Mouse (Mus musculus): ENCODE data around the gene 1700049E17Rik2. TPM values are rescaled to one million over a fixed set of nuclear protein-coding genes. Genes with fewer than 3 reads are reported as not detected.
"Not testable (repeated sequence)": the region's sequence is repeated elsewhere in the genome, so short reads cannot be mapped to it uniquely, and the experiment has no call there.

The 1700049E17Rik2 gene
- polyA plus RNA-seq (2012; rRNA removed) = not detected in 2 replicates

GRCm38 (mm10) chr14:41572911-41573310 is at the start of gene 1700049E17Rik2:
1700049E17Rik2 (plus strand) TSS chr14:41573211.
- DNase-seq; H3K4me3 ChIP-seq (ENCODE audit: control insufficient read depth, insufficient read depth, low read length); H3K36me3 ChIP-seq (ENCODE audit: control insufficient read depth, insufficient read depth, low read length); H3K27ac ChIP-seq (ENCODE audit: control insufficient read depth, insufficient read depth, low read length); H3K4me1 ChIP-seq (replicated peaks; ENCODE audit: control insufficient read depth, insufficient read depth, low read length); H3K27me3 ChIP-seq (ENCODE audit: control insufficient read depth, insufficient read depth, low read length): not testable (repeated sequence)
- WGBS = no CpG with 5 or more reads among the region's 1 CpGs

- not testable (repeated sequence) for H3K27ac ChIP-seq (ENCODE audit: control insufficient read depth, insufficient read depth, low read length); H3K36me3 ChIP-seq (ENCODE audit: control insufficient read depth, insufficient read depth, low read length); H3K27me3 ChIP-seq (ENCODE audit: control insufficient read depth, insufficient read depth, low read length); DNase-seq; H3K4me3 ChIP-seq (ENCODE audit: control insufficient read depth, insufficient read depth, low read length); H3K4me1 ChIP-seq (replicated peaks; ENCODE audit: control insufficient read depth, insufficient read depth, low read length)
- 83% methylated on average over 1 of the region's 1 CpGs for WGBS
Measured at GRCm38 (mm10) chr14:41524695-41525094, 48.3 kb upstream of the 1700049E17Rik2 start.

DNA sequence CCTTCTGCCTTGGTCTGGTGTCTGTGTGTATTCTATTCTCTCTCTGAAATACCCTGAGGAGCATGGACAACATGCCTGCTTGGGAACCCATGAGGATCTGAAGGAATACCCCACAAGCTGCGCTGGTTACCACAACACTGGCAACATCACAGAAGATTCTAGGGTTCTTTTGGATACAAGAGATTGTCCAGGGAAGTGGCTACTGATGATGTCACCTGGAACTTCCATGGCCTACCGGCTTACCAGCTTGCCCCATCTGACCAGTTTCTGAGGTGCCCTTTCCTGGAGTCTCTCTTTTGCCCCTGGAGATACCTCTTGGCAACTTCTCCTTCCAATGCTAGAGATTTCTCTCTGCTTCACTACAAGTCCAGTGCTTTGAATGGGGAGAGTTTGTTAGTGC is 17.5 kb upstream of the 1700049E17Rik2 start, which contains the start of gene Gm7970:
Gm7970 (minus strand) TSS at position 101 of the 400 bp plus-strand sequence.
- H3K27ac ChIP-seq (ENCODE audit: control insufficient read depth, insufficient read depth, low read length); DNase-seq; H3K36me3 ChIP-seq (ENCODE audit: control insufficient read depth, insufficient read depth, low read length); H3K27me3 ChIP-seq (ENCODE audit: control insufficient read depth, insufficient read depth, low read length); H3K4me3 ChIP-seq (ENCODE audit: control insufficient read depth, insufficient read depth, low read length); H3K4me1 ChIP-seq (replicated peaks; ENCODE audit: control insufficient read depth, insufficient read depth, low read length): not testable (repeated sequence)
- no CpG with 5 or more reads among the region's 2 CpGs for WGBS

- not testable (repeated sequence) for H3K36me3 ChIP-seq (ENCODE audit: control insufficient read depth, insufficient read depth, low read length); H3K27me3 ChIP-seq (ENCODE audit: control insufficient read depth, insufficient read depth, low read length); H3K4me3 ChIP-seq (ENCODE audit: control insufficient read depth, insufficient read depth, low read length); H3K27ac ChIP-seq (ENCODE audit: control insufficient read depth, insufficient read depth, low read length); H3K4me1 ChIP-seq (replicated peaks; ENCODE audit: control insufficient read depth, insufficient read depth, low read length); DNase-seq
- 77% methylated on average over 1 of the region's 1 CpGs for WGBS
Measured at GRCm38 (mm10) chr14:41586346-41586745, 13.3 kb downstream of the 1700049E17Rik2 start.

GRCm38 (mm10) chr14:41600935-41601334 is 27.9 kb downstream of the 1700049E17Rik2 start:
- not testable (repeated sequence) for H3K27ac ChIP-seq (ENCODE audit: control insufficient read depth, insufficient read depth, low read length); DNase-seq
- 95% methylated on average over 15 of the region's 15 CpGs for WGBS

GRCm38 (mm10) chr14:41610690-41611089 is 37.7 kb downstream of the 1700049E17Rik2 start:
- H3K27me3 ChIP-seq (ENCODE audit: control insufficient read depth, insufficient read depth, low read length); DNase-seq; H3K27ac ChIP-seq (ENCODE audit: control insufficient read depth, insufficient read depth, low read length); H3K36me3 ChIP-seq (ENCODE audit: control insufficient read depth, insufficient read depth, low read length); H3K4me1 ChIP-seq (replicated peaks; ENCODE audit: control insufficient read depth, insufficient read depth, low read length); H3K4me3 ChIP-seq (ENCODE audit: control insufficient read depth, insufficient read depth, low read length): not testable (repeated sequence)
- 85% methylated on average over 1 of the region's 1 CpGs for WGBS

More at GRCm38 (mm10) chr14:41600935-41601334, 27.9 kb downstream of the 1700049E17Rik2 start:
- not testable (repeated sequence) for H3K4me1 ChIP-seq (replicated peaks; ENCODE audit: control insufficient read depth, insufficient read depth, low read length); H3K27me3 ChIP-seq (ENCODE audit: control insufficient read depth, insufficient read depth, low read length); H3K36me3 ChIP-seq (ENCODE audit: control insufficient read depth, insufficient read depth, low read length); H3K4me3 ChIP-seq (ENCODE audit: control insufficient read depth, insufficient read depth, low read length)

- not testable (repeated sequence) for H3K36me3 ChIP-seq (ENCODE audit: control insufficient read depth, insufficient read depth, low read length); H3K27ac ChIP-seq (ENCODE audit: control insufficient read depth, insufficient read depth, low read length); H3K4me1 ChIP-seq (replicated peaks; ENCODE audit: control insufficient read depth, insufficient read depth, low read length); H3K4me3 ChIP-seq (ENCODE audit: control insufficient read depth, insufficient read depth, low read length); DNase-seq; H3K27me3 ChIP-seq (ENCODE audit: control insufficient read depth, insufficient read depth, low read length)
- WGBS = 98% methylated on average over 5 of the region's 5 CpGs
Measured at GRCm38 (mm10) chr14:41622535-41622934, 49.5 kb downstream of the 1700049E17Rik2 start.

DNA sequence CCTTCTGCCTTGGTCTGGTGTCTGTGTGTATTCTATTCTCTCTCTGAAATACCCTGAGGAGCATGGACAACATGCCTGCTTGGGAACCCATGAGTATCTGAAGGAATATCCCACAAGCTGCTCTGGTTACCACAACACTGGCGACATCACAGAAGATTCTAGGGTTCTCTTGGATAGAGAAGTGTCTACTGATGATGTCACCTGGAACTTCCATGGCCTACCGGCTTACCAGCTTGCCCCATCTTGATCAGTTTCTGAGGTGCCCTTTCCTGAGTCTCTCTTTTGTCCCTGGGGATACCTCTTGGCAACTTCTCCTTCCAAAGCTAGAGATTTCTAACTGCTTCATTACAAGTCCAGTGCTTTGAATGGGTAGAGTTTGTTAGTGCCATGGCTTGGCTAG is 51.5 kb downstream of the 1700049E17Rik2 start, which contains the start of gene Gm3072:
Gm3072 (minus strand) TSS at position 101 of the 400 bp plus-strand sequence.
- 93% methylated on average over 1 of the region's 2 CpGs for WGBS
- H3K4me3 ChIP-seq (ENCODE audit: control insufficient read depth, insufficient read depth, low read length); H3K36me3 ChIP-seq (ENCODE audit: control insufficient read depth, insufficient read depth, low read length); DNase-seq; H3K27ac ChIP-seq (ENCODE audit: control insufficient read depth, insufficient read depth, low read length); H3K4me1 ChIP-seq (replicated peaks; ENCODE audit: control insufficient read depth, insufficient read depth, low read length); H3K27me3 ChIP-seq (ENCODE audit: control insufficient read depth, insufficient read depth, low read length): not testable (repeated sequence)

DNA sequence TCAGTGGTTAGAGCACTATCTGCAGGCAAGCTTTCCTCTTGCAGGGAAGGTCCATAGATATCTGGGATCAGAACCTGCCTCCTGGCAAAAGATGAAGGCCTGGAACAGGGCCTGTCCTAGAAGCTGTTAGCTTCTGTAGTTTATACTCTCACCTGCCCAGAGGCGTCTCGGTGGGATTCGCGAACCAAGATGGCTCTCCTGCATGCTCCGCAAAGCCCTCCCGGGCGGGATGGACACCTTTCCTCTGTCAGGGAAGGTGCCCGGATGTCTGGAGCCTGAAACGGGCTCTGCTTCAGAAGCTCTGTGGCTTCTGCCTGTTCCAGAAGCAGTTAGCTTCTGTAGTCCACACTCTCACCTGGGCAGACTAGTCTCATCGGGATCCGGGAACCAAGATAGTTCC is 57.1 kb downstream of the 1700049E17Rik2 start:
- H3K36me3 ChIP-seq (ENCODE audit: control insufficient read depth, insufficient read depth, low read length); H3K27ac ChIP-seq (ENCODE audit: control insufficient read depth, insufficient read depth, low read length); H3K4me3 ChIP-seq (ENCODE audit: control insufficient read depth, insufficient read depth, low read length); H3K4me1 ChIP-seq (replicated peaks; ENCODE audit: control insufficient read depth, insufficient read depth, low read length); H3K27me3 ChIP-seq (ENCODE audit: control insufficient read depth, insufficient read depth, low read length): not testable (repeated sequence)
- WGBS = 96% methylated on average over 10 of the region's 11 CpGs
- DNase-seq = peak; percentile 2

Measured in thymus, adult 2 months (tissue).